Mouse (Mus musculus) right cerebral cortex, postnatal 10 days (tissue): ENCODE measurements around the gene Kif4.

Experiments
- DNase-seq, 2 experiments: peaks; one replicate each; pipeline ENCODE4 v3.0.0; 2021; ENCODE audit warnings: low spot score in 2 of 2

Kif4 gene

DNA sequence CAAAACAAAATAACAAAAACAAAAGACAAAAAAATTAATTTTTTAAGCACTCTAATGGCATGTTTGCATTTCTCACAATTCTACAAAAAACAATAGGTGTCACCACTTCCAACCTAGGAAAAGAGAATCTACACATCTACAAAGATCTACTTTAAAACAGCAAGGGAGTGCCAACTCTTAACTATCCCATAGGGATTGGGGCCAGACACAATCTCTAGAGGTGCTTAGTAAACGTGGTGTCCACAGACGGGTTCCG lies at the start of gene Kif4:
Kif4 (plus strand) TSS at position 192 of the 256 bp plus-strand sequence.
- DNase-seq = no peak

DNA sequence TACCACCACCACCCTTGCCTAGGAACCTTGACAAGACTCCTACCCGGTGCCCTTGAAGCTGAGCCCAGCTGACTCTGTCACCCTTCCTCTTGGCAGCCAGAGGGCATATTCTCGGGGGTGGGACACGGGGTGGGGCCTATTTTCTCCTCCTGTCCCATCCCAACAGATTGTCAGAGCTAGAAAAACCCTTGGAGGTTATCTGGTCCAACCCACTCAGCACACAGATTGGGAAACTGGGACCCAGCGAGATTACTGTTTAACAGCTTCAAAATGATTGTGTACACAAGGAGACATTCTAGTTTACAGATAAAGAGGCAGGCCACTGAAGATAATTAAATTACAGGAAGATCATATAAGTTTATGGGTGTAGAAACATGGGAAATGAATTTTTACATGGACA lies 30.7 kb upstream of the Kif4 start, which contains the start of gene P2ry4:
P2ry4 (minus strand) TSS at position 79 of the 400 bp plus-strand sequence.
- DNase-seq = no peak

GRCm38 (mm10) chrX:100597439-100597838 lies 28.1 kb upstream of the Kif4 start:
- DNase-seq = peak; percentile 49 to 59

DNA sequence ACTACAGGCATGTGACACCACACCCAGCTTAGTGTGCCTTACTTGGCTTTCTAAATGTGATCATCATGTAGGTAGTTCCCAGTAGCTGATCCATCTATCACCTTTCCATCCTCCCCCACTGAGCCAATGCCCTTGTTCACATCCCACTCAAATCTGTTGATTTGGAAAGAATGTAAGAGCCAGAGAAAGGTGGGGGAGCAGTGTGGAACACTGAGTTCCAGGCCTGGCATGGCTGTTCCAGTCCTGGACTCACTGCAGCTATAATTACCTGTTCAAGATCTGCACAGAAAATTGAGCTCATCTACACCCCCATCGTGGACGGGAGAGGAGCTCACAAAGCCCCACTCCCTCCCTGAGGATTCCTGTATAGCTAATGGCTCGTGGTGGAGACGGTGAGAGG lies 25.8 kb upstream of the Kif4 start:
- DNase-seq = no peak

DNA sequence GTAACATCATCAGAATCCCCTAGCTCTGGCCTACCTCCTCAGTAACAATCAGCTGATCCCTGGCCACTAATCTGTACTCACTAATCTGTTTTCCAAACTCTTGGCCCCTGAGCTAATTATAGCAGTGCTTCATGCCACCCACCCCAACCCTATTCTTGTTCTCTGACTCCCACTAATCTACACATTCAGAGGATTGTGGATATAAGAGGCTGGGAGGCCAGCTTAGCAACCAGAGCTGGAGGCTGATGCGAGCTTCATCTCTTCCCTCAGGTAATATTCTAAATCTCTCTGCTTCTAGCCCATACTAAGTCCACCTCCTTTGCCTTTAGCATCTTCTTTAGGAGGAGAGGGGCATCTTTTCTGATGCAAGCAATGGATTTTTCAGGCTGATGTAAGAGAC lies 20.2 kb upstream of the Kif4 start, which contains the start of gene Arr3:
Arr3 (plus strand) TSS at position 184 of the 400 bp plus-strand sequence.
- DNase-seq = no peak

- DNase-seq = no peak
Measured at GRCm38 (mm10) chrX:100618488-100618887, 7.0 kb upstream of the Kif4 start.

DNA sequence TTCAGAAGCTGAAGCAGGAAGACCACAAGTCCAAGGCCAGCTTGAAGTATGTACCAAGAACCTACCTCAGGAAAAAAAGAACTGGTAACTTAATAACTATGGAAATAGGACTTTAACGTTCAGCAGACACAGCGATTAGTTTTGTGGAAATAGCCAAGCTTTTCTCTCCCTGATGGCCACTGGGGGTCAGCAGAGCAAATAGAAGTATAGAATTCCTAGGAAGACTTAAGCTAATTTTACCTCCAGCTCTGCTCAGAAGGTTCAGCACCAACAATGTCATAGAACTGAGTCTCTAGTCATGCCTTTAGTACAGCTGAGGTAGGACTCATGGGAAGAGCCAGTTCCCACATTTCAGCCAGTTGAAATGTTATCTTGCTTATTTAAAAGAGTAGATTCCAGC lies 4.2 kb upstream of the Kif4 start:
- no peak for DNase-seq

DNA sequence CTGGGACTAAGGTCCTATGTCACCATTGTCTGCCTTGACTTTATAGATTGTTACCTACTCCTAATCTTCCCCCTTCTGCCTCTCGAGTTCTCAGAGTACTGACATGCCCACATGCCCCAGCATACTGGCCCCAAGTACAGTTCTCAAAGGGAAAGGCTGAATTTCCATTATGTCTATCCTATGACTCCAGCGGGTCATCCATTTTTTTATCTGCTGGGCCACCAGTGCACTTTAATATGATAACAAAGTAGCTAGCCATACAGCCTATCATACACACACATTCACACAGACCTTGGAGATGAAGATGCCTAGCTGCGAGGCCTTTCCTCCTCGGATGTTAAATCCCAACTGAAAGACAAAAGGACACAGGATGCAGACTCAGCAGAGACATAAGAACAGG lies 1.3 kb upstream of the Kif4 start:
- no peak for DNase-seq

GRCm38 (mm10) chrX:100625146-100625545 lies 391 bp upstream of the Kif4 start:
- peak in 1 of 2 experiments; percentile 23 for DNase-seq

DNA sequence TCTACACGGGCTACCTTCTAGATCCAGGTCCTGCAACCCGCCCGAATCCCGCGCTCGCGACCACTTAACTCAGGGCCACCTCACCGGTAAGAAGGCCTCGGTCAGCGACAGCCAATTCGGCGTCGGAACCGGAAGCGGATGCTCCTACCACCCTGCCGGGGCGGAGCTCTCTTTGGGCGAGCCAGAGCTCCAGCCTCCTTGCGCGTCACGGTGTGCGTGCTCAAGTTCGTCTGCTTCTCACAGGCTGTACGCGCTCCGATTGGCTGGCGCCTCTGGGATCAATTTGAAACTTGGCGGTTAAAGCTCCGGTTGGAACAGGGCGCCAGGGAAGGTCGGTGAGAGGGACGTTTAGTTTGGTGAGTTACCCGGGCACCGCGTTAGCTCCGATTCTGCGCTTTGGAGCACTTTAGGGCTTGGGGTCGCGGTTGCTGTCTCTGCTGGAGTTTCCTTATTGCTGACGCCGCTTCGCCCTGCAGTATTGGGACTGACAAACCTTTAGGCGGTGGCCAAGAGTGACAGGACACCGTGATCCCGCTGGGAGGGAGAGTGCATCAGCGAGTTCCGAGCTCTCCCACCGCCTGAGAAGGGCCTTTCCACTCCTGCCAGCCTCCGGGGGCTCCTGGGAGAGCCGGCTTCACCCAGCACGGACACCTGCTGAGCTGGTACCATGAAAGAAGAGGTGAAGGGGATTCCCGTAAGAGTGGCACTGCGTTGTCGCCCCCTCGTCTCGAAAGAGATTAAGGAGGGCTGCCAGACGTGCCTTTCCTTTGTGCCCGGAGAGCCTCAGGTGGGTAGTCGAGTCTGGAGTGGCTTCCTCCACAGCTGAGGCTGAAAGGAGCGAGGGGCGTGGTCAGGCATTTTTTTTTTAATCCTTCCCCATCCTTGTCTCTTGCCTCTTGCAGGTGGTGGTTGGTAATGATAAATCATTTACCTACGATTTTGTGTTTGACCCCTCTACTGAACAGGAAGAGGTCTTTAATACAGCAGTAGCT lies 561 bp downstream of the Kif4 start, which contains the start of gene Pdzd11:
Pdzd11 (minus strand) TSS at position 767 of the 992 bp plus-strand sequence.
- DNase-seq = peak; percentile 94 to 96

DNA sequence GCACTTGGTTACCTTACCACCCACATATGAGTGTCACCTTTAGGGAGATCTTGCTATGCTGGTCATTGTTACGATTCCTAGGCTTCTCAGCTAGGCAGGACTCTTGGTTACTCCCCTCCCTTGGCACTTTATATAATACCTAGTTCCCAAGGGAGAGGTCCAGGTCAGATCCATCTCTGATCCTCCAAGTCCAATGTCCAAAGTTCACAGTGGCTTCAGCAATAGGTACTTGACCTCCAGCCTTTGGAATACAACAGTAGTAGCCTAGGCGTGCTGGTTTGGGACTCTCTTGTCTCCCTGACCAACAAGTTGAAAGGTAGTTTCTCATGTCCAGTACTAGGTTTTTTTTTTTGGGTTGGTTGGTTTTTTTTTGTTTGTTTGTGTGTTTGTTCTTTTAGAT lies 3.5 kb downstream of the Kif4 start:
- no peak for DNase-seq

DNA sequence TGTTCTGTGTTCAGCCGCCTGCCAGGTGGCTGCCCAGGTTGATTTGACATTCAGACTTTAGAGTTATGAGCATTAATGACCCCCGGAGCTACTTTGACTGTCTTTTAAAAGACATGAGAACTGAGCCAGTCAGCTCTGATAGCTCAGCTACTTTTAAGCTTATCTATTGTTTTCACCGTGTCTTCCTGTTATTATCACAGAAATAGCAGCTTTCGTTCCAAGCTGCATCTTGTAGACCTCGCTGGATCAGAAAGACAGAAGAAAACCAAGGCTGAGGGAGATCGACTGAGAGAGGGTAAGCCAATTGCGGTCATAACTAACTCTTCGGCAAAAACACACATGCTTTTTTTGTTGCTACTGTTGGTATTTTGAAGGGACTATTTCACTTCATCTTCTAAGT lies 12.9 kb downstream of the Kif4 start:
- DNase-seq = no peak

- DNase-seq = no peak
Measured at GRCm38 (mm10) chrX:100652848-100653247, 27.3 kb downstream of the Kif4 start.

- no peak for DNase-seq
Measured at GRCm38 (mm10) chrX:100664825-100665224, 39.3 kb downstream of the Kif4 start.

- DNase-seq = no peak
Measured at GRCm38 (mm10) chrX:100678204-100678603, 52.7 kb downstream of the Kif4 start.

DNA sequence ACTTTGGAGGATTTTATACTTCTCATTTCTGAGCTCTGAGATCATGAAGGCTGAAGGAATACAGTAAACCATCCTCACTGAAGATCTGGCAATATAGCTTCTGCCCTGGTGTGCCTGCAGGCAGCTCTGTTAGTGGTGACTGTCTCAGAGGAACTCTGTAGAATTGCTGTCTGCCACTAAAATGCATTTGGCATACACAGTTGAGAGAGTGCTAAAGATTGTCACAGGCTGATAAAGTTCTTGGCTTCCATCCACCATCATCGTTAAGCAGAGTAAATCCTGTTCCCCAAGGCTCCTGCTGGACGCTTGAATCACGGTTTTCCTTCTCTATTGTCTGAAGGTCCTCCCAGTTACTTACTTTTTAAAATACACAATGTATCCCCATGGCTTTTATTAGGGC lies 61.0 kb downstream of the Kif4 start:
- no peak for DNase-seq

GRCm38 (mm10) chrX:100687360-100688032 lies 62.0 kb downstream of the Kif4 start:
- DNase-seq = no peak

- no peak for DNase-seq
Measured at GRCm38 (mm10) chrX:100688033-100688370, 62.5 kb downstream of the Kif4 start.

DNA sequence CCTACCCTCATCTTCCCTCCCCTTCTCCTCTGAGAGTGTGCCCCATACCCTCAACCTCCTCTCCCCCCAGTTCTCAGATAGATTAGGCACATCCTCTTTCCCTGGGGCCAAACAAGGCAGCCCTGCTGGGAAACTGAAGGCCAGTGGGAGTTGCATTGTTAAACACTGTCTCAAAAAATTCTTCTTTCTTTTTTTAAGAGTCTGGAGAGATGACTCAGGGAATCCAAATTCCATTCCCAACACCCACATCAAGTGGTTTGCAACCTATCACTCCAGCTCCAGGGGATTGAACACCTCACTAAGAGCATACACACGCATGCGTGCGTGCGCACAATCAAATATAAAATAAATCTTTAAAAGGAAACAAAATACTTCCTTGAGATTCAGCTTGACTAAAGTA lies 71.2 kb downstream of the Kif4 start:
- DNase-seq = no peak

- no peak for DNase-seq
Measured at GRCm38 (mm10) chrX:100708032-100708431, 82.5 kb downstream of the Kif4 start.

GRCm38 (mm10) chrX:100716173-100716572 lies 90.6 kb downstream of the Kif4 start:
- no peak for DNase-seq

DNA sequence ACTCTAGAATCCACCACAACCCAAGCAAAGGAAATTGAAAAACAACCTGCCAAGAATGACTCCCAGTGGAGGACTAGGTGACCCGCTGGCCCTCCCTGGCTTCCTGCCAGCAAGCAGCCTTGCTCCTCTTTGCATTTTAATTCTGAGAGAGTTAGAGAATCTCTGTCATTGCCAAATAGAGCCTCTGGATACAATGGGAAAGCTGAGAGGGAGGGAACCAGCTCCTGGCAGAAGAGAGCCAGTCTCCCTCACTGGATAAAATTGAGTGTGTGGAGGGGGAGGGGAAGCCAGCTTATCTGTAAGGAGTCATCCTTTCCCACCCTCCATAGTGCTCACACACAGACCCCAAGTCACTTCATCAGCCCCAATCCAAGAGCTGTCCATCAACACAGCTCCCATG lies 103.4 kb downstream of the Kif4 start:
- DNase-seq = peak; percentile 44 to 60

- DNase-seq = peak; percentile 47 to 48
Measured at GRCm38 (mm10) chrX:100729665-100730188, 104.2 kb downstream of the Kif4 start, which contains the start of gene Gdpd2. Gene Gdpd2 (plus strand): TSS chrX:100729873.
